Mouse (Mus musculus) stomach, embryonic 15.5 days (tissue): ENCODE measurements around the gene Gm765. TPM values are rescaled to one million over a fixed set of nuclear protein-coding genes. Genes with fewer than 3 reads are reported as not detected.

Experiments
- ATAC-seq: fragments of 200-750 bp; cut with Nextera tagmentation; 2 replicates; pipeline ENCODE4 v1.8.0; 2017; ENCODE audit warnings: low read depth, moderate number of reproducible peaks, moderate TSS enrichment; ENCODE audit not compliant: insufficient read depth, low FRiP score
- H3K27ac ChIP-seq: fragments of 300-500 bp; sonication (generic); 2 replicates; pipeline ENCODE4 v1.5.1; 2015; ENCODE audit warnings: mild to moderate bottlenecking, inconsistent platforms
- H3K27me3 ChIP-seq: fragments of 300-500 bp; sonication (generic); replicated peaks from 2 replicates; pipeline ENCODE4 v1.6.1; 2015; ENCODE audit warnings: inconsistent platforms
- H3K36me3 ChIP-seq: fragments of 300-500 bp; sonication (generic); 2 replicates; pipeline ENCODE4 v1.6.1; 2015; ENCODE audit warnings: inconsistent platforms
- H3K4me1 ChIP-seq: fragments of 300-500 bp; sonication (generic); 2 replicates; pipeline ENCODE4 v1.6.1; 2015; ENCODE audit warnings: inconsistent platforms
- H3K4me2 ChIP-seq: fragments of 300-500 bp; sonication (generic); 2 replicates; pipeline ENCODE4 v1.6.1; 2015; ENCODE audit warnings: mild to moderate bottlenecking, inconsistent platforms
- H3K4me3 ChIP-seq: fragments of 300-500 bp; sonication (generic); replicated peaks from 2 replicates; pipeline ENCODE4 v1.5.1; 2015; ENCODE audit warnings: inconsistent platforms
- H3K9ac ChIP-seq: fragments of 300-500 bp; sonication (generic); 2 replicates; pipeline ENCODE4 v1.6.1; 2015; ENCODE audit warnings: inconsistent platforms
- H3K9me3 ChIP-seq: fragments of 300-500 bp; sonication (generic); 2 replicates; pipeline ENCODE4 v1.6.1; 2016; ENCODE audit warnings: inconsistent platforms
- WGBS: fragments of 180-500 bp; shearing (Covaris S2); methylation state at CpG from one replicate; pipeline ENCODE4 v1.1.7; 2015; 5-methylcytosine and 5-hydroxymethylcytosine counted together
- polyA plus RNA-seq: library from polyadenylated mRNA; unstranded; fragments of >200 nt; fragmentation: Nextera tagmentation; extraction: Ambion mirVana; gene quantifications from 2 replicates; pipeline ENCODE4 v1.2.1, GENCODE M21; 2015

Gm765 gene
- polyA plus RNA-seq, 1 experiment from 2014 or later = not detected

- WGBS = 62% methylated on average over 5 of the region's 5 CpGs
- H3K4me2 ChIP-seq = no peak overlapping the region
- no peaks in the 10 kb centered on the region for H3K4me1 ChIP-seq
- no peak for ATAC-seq
- H3K4me3 ChIP-seq = no peak overlapping the region
- H3K36me3 ChIP-seq = no peaks in the 10 kb centered on the region
- no peak overlapping the region for H3K27ac ChIP-seq
- H3K9ac ChIP-seq = no peak overlapping the region
- H3K9me3 ChIP-seq = no peaks in the 10 kb centered on the region
- no peaks in the 10 kb centered on the region for H3K27me3 ChIP-seq
Measured at GRCm38 (mm10) chr6:98210237-98210636, 132.3 kb downstream of the Gm765 start.

DNA sequence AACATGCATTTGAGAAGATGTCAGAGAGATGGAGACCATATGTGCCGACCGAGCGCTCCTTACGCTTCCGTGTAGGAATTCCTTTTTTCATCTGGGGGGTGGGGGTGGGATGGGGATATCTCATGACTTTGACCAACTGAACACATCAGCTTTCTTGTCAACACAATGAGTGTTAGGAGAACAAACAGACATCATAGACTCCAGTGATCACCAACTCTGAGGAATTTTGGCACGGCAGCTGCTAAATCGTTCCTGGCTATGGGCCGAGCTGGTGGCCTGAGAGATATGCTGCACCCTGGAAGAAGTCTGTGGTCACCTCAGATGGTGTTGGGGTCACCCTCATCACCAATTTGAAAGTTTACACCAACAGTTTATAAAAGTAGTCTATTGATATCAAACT is 134.5 kb downstream of the Gm765 start:
- Histone ChIP-seq H3K4me3 (no peak overlapping the region), H3K4me2 (no peak overlapping the region), H3K36me3 (no peaks in the 10 kb centered on the region), H3K9ac (no peak overlapping the region), H3K4me1 (no peaks in the 10 kb centered on the region), H3K27me3 (no peaks in the 10 kb centered on the region), H3K27ac (no peak overlapping the region), H3K9me3 (no peaks in the 10 kb centered on the region)
- WGBS = 93% methylated on average over 8 of the region's 8 CpGs
- ATAC-seq = no peak

DNA sequence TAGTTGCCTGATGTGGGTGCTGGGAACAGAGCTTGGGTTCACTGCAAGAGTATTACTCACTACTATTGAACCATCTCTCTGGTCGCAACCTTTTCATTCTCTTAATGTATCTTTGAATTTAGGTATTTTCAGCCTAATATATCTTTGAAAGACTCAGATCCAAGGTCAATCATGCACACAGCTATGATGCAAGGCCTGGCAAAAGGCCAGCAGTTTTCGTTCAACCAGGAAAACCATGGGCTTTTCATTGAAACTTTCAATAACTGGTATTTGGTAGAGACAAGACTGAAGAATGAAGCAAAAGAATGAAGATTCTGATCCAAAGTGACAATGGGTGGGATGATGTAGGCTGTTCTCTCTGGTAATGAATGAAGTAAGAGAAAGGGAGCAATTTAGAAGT is 143.8 kb downstream of the Gm765 start:
- Histone ChIP-seq H3K9ac (no peak overlapping the region), H3K4me2 (no peak overlapping the region), H3K9me3 (no peaks in the 10 kb centered on the region), H3K27me3 (no peaks in the 10 kb centered on the region), H3K4me1 (no peaks in the 10 kb centered on the region), H3K36me3 (no peaks in the 10 kb centered on the region), H3K4me3 (no peak overlapping the region), H3K27ac (no peak overlapping the region)
- ATAC-seq = no peak
- WGBS = 83% methylated on average over 2 of the region's 2 CpGs

DNA sequence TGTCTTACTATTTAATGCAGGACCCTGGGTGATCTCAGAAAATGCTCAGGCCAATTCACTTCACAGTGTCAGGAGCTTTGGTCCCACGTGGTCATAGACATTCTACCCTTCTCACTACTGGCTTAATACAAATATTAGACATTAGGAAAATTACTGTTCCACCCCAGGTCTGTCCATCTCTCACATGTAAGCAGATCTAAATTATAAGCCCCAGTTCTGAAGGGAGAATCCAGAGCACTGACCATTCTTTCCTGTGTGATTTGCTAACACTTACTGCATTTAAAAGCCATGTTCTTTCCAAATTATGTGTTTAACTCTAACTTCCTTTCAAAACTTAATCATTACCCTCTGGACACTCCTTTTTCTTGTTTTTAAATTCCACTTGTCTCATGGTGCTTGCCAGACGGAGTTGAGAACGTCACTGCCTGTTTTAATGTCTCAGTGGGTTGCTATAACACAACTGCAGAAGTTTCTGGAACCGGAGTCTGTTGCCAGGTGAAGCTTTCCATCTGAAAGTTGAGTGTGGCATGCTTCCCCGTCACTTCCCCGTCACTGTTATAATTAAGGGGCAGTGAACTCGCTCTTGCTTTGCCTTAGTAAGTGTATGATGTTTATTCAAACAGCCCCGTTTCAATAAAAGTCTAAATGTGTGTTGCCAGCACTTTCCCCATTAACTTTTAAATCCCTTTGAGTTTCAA is 151.7 kb downstream of the Gm765 start:
- Histone ChIP-seq H3K4me3 (no peak overlapping the region), H3K4me2 (no peak overlapping the region), H3K36me3 (no peaks in the 10 kb centered on the region), H3K27ac (no peak overlapping the region), H3K27me3 (no peaks in the 10 kb centered on the region), H3K9ac (no peak overlapping the region), H3K4me1 (no peaks in the 10 kb centered on the region), H3K9me3 (no peaks in the 10 kb centered on the region)
- ATAC-seq = no peak
- 46% methylated on average over 8 of the region's 8 CpGs for WGBS
